Mouse (Mus musculus) MEL (cell line): ENCODE data around the gene Mea1. TPM values are rescaled to one million over a fixed set of nuclear protein-coding genes. Genes with fewer than 3 reads are reported as not detected.

ENCODE experiments used
- DNase-seq: peaks from one replicate; pipeline ENCODE4 v3.0.0; 2011; ENCODE audit warnings: low read depth, low spot score
- H3K27ac ChIP-seq: 2 replicates; pipeline ENCODE4 v1.5.1; 2012; ENCODE audit warnings: low read depth, mild to moderate bottlenecking, control low read depth, low read length, moderate library complexity; ENCODE audit not compliant: control insufficient read depth
- H3K27me3 ChIP-seq, 2 experiments: fragments of 150-350 bp in 1 of 2; sonication (generic) in 1 of 2; 2 replicates each; pipeline ENCODE4 v1.6.1; 2012; ENCODE audit warnings: low read length in 2 of 2, mild to moderate bottlenecking in 2 of 2, improper control_type of control experiment in 1 of 2, moderate library complexity in 1 of 2; ENCODE audit not compliant: insufficient read depth in 2 of 2, control insufficient read depth in 1 of 2
- H3K36me3 ChIP-seq, 2 experiments: 2 replicates each; pipeline ENCODE4 v1.6.1; 2012 to 2014; ENCODE audit warnings: low read length in 2 of 2, improper control_type of control experiment in 1 of 2, inconsistent platforms in 1 of 2, mild to moderate bottlenecking in 1 of 2; ENCODE audit not compliant: insufficient read depth in 2 of 2, control insufficient read depth in 1 of 2
- H3K4me1 ChIP-seq, 2 experiments: fragments of 150-350 bp in 1 of 2; sonication (generic) in 1 of 2; 2 replicates each; pipeline ENCODE4 v1.6.1; 2012; ENCODE audit warnings: low read length in 2 of 2, improper control_type of control experiment in 1 of 2, mild to moderate bottlenecking in 1 of 2; ENCODE audit not compliant: insufficient read depth in 2 of 2, control insufficient read depth in 1 of 2
- H3K4me3 ChIP-seq, 2 experiments: fragments of 150-350 bp in 1 of 2; sonication (generic) in 1 of 2; 2 replicates each; pipeline ENCODE4 v1.5.1; 2012; ENCODE audit warnings: low read depth in 2 of 2, low read length in 2 of 2, mild to moderate bottlenecking in 2 of 2, moderate library complexity in 2 of 2, control low read depth in 1 of 2, improper control_type of control experiment in 1 of 2; ENCODE audit not compliant: control insufficient read depth in 1 of 2, insufficient read depth in 1 of 2
- H3K79me2 ChIP-seq: 2 replicates; pipeline ENCODE4 v1.6.1; 2012; ENCODE audit warnings: mild to moderate bottlenecking, low read length, moderate library complexity; ENCODE audit not compliant: control insufficient read depth, poor library complexity, insufficient read depth
- H3K9ac ChIP-seq: 2 replicates; pipeline ENCODE4 v1.6.1; 2012; ENCODE audit warnings: low read depth, mild to moderate bottlenecking, control low read depth, low read length, moderate library complexity; ENCODE audit not compliant: control insufficient read depth, poor library complexity, severe bottlenecking
- H3K9me3 ChIP-seq: fragments of 150-350 bp; sonication (generic); replicated peaks from 2 replicates; pipeline ENCODE4 v1.6.1; 2012; ENCODE audit warnings: mild to moderate bottlenecking, low read length, improper control_type of control experiment, moderate library complexity; ENCODE audit not compliant: insufficient read depth
- BHLHE40 ChIP-seq: IDR thresholded peaks from 2 replicates; pipeline ENCODE4 v1.6.1; 2012; ENCODE audit warnings: low read depth, mild to moderate bottlenecking, inconsistent platforms, low read length, improper control_type of control experiment, borderline replicate concordance
- CHD1 ChIP-seq: IDR thresholded peaks from 2 replicates; pipeline ENCODE4 v1.6.1; 2012; ENCODE audit warnings: low read depth, mild to moderate bottlenecking, inconsistent platforms, low read length, improper control_type of control experiment
- CHD2 ChIP-seq: IDR thresholded peaks from 2 replicates; pipeline ENCODE4 v1.6.1; 2011; ENCODE audit warnings: low read length, improper control_type of control experiment
- CTCF ChIP-seq, 3 experiments: IDR thresholded peaks in 2 of 3; conservative IDR thresholded peaks in 1 of 3; 2 replicates each; pipeline ENCODE4 v1.5.1; 2011 to 2012; ENCODE audit warnings: low read length in 3 of 3, low read depth in 2 of 3, mild to moderate bottlenecking in 2 of 3, improper control_type of control experiment in 1 of 3, inconsistent platforms in 1 of 3, mixed read lengths in 1 of 3, moderate library complexity in 1 of 3; ENCODE audit not compliant: control insufficient read depth in 1 of 3, insufficient read depth in 1 of 3, poor library complexity in 1 of 3, severe bottlenecking in 1 of 3
- E2F4 ChIP-seq: IDR thresholded peaks from 2 replicates; pipeline ENCODE4 v1.6.1; 2011; ENCODE audit warnings: low read depth, low read length, improper control_type of control experiment, borderline replicate concordance
- ELF1 ChIP-seq: IDR thresholded peaks from 2 replicates; pipeline ENCODE4 v1.6.1; 2014; ENCODE audit warnings: low read depth, mild to moderate bottlenecking, inconsistent platforms, low read length, improper control_type of control experiment, moderate library complexity
- EP300 ChIP-seq, 2 experiments: IDR thresholded peaks; 2 replicates each; pipeline ENCODE4 v1.6.1; 2011; ENCODE audit warnings: improper control_type of control experiment in 2 of 2, low read length in 2 of 2, low read depth in 1 of 2, mild to moderate bottlenecking in 1 of 2
- ETS1 ChIP-seq: IDR thresholded peaks from 2 replicates; pipeline ENCODE4 v1.6.1; 2012; ENCODE audit warnings: low read depth, mild to moderate bottlenecking, inconsistent platforms, low read length, improper control_type of control experiment, moderate library complexity
- GABPA ChIP-seq: IDR thresholded peaks from 2 replicates; pipeline ENCODE4 v1.6.1; 2012; ENCODE audit warnings: low read depth, mild to moderate bottlenecking, inconsistent platforms, low read length, improper control_type of control experiment, moderate library complexity
- GATA1 ChIP-seq: IDR thresholded peaks from 2 replicates; pipeline ENCODE4 v1.6.1; 2011; ENCODE audit warnings: low read depth, low read length, improper control_type of control experiment
- HCFC1 ChIP-seq: IDR thresholded peaks from 2 replicates; pipeline ENCODE4 v1.6.1; 2012; ENCODE audit warnings: low read depth, mild to moderate bottlenecking, inconsistent platforms, low read length, improper control_type of control experiment, moderate library complexity
- JUND ChIP-seq: IDR thresholded peaks from 2 replicates; pipeline ENCODE4 v1.6.1; 2011; ENCODE audit warnings: low read depth, mild to moderate bottlenecking, improper control_type of control experiment, low read length
- KAT2A ChIP-seq: conservative IDR thresholded peaks from 2 replicates; pipeline ENCODE4 v1.6.1; 2012; ENCODE audit warnings: low read depth, low read length, improper control_type of control experiment, inconsistent platforms
- MAFK ChIP-seq: IDR thresholded peaks from 2 replicates; pipeline ENCODE4 v1.6.1; 2011; ENCODE audit warnings: low read depth, mild to moderate bottlenecking, low read length, improper control_type of control experiment, borderline replicate concordance
- MAX ChIP-seq: IDR thresholded peaks from 2 replicates; pipeline ENCODE4 v1.6.1; 2011; ENCODE audit warnings: low read length, improper control_type of control experiment
- MAZ ChIP-seq: IDR thresholded peaks from 2 replicates; pipeline ENCODE4 v1.6.1; 2012; ENCODE audit warnings: low read depth, mild to moderate bottlenecking, inconsistent platforms, low read length, improper control_type of control experiment
- MEF2A ChIP-seq: IDR thresholded peaks from 2 replicates; pipeline ENCODE4 v1.6.1; 2014; ENCODE audit warnings: low read depth, mild to moderate bottlenecking, inconsistent platforms, low read length, improper control_type of control experiment; ENCODE audit not compliant: poor library complexity, insufficient replicate concordance, severe bottlenecking; ENCODE audit errors: extremely low read depth
- MXI1 ChIP-seq: IDR thresholded peaks from 2 replicates; pipeline ENCODE4 v1.6.1; 2011; ENCODE audit warnings: mild to moderate bottlenecking, low read depth, low read length, improper control_type of control experiment
- MYB ChIP-seq: IDR thresholded peaks from 2 replicates; pipeline ENCODE4 v1.6.1; 2011; ENCODE audit warnings: mild to moderate bottlenecking, low read depth, low read length, improper control_type of control experiment
- MYC ChIP-seq: IDR thresholded peaks from 2 replicates; pipeline ENCODE4 v1.6.1; 2011; ENCODE audit warnings: low read depth, mild to moderate bottlenecking, low read length, improper control_type of control experiment, moderate library complexity
- NELFE ChIP-seq: IDR thresholded peaks from 2 replicates; pipeline ENCODE4 v1.6.1; 2011; ENCODE audit warnings: low read depth, low read length, improper control_type of control experiment
- NRF1 ChIP-seq: IDR thresholded peaks from 2 replicates; pipeline ENCODE4 v1.6.1; 2014; ENCODE audit warnings: low read depth, mild to moderate bottlenecking, inconsistent platforms, low read length, improper control_type of control experiment, moderate library complexity; ENCODE audit not compliant: poor library complexity, insufficient read depth, severe bottlenecking
- POLR2A ChIP-seq, 2 experiments: IDR thresholded peaks; 2 replicates each; pipeline ENCODE4 v1.6.1; 2011 to 2012; ENCODE audit warnings: low read length in 2 of 2, mild to moderate bottlenecking in 2 of 2, control low read depth in 1 of 2, improper control_type of control experiment in 1 of 2, low read depth in 1 of 2, moderate library complexity in 1 of 2; ENCODE audit not compliant: control insufficient read depth in 1 of 2, insufficient read depth in 1 of 2, poor library complexity in 1 of 2
- POLR2AphosphoS2 ChIP-seq: IDR thresholded peaks from 2 replicates; pipeline ENCODE4 v1.6.1; 2011; ENCODE audit warnings: low read length, improper control_type of control experiment
- POLR2AphosphoS5 ChIP-seq: IDR thresholded peaks from 2 replicates; pipeline ENCODE4 v1.6.1; 2012; ENCODE audit warnings: low read depth, borderline replicate concordance, mild to moderate bottlenecking, inconsistent platforms, low read length, moderate library complexity, mixed read lengths
- RAD21 ChIP-seq: IDR thresholded peaks from 2 replicates; pipeline ENCODE4 v1.6.1; 2011; ENCODE audit warnings: mild to moderate bottlenecking, low read depth, low read length, improper control_type of control experiment
- SIN3A ChIP-seq: IDR thresholded peaks from 2 replicates; pipeline ENCODE4 v1.6.1; 2012; ENCODE audit warnings: low read length, improper control_type of control experiment, inconsistent platforms
- SMC3 ChIP-seq: IDR thresholded peaks from 2 replicates; pipeline ENCODE4 v1.6.1; 2011; ENCODE audit warnings: low read depth, low read length, improper control_type of control experiment
- TAL1 ChIP-seq: IDR thresholded peaks from 2 replicates; pipeline ENCODE4 v1.6.1; 2012; ENCODE audit warnings: mild to moderate bottlenecking, inconsistent platforms, low read length, moderate library complexity, mixed read lengths
- TBP ChIP-seq: IDR thresholded peaks from 2 replicates; pipeline ENCODE4 v1.8.0; 2011; ENCODE audit warnings: low read depth, low read length, improper control_type of control experiment
- TCF12 ChIP-seq: IDR thresholded peaks from 2 replicates; pipeline ENCODE4 v1.6.1; 2014; ENCODE audit warnings: low read depth, mild to moderate bottlenecking, inconsistent platforms, low read length, improper control_type of control experiment, moderate library complexity
- UBTF ChIP-seq: IDR thresholded peaks from 2 replicates; pipeline ENCODE4 v1.6.1; 2012; ENCODE audit warnings: low read depth, mild to moderate bottlenecking, inconsistent platforms, low read length, improper control_type of control experiment, moderate library complexity, borderline replicate concordance; ENCODE audit not compliant: insufficient read depth
- USF1 ChIP-seq: IDR thresholded peaks from 2 replicates; pipeline ENCODE4 v1.6.1; 2014; ENCODE audit warnings: low read depth, mild to moderate bottlenecking, inconsistent platforms, low read length, improper control_type of control experiment, moderate library complexity
- USF2 ChIP-seq, 2 experiments: IDR thresholded peaks; 2 replicates each; pipeline ENCODE4 v1.6.1; 2011 to 2012; ENCODE audit warnings: improper control_type of control experiment in 2 of 2, low read length in 2 of 2, borderline replicate concordance in 1 of 2, inconsistent platforms in 1 of 2, low read depth in 1 of 2, mild to moderate bottlenecking in 1 of 2; ENCODE audit not compliant: insufficient read depth in 1 of 2
- ZC3H11A ChIP-seq: IDR thresholded peaks from 2 replicates; pipeline ENCODE4 v1.6.1; 2012; ENCODE audit warnings: low read depth, mild to moderate bottlenecking, inconsistent platforms, low read length, improper control_type of control experiment
- ZKSCAN1 ChIP-seq: IDR thresholded peaks from 2 replicates; pipeline ENCODE4 v1.6.1; 2012; ENCODE audit warnings: low read depth, mild to moderate bottlenecking, inconsistent platforms, low read length, improper control_type of control experiment, moderate library complexity
- ZMIZ1 ChIP-seq: IDR thresholded peaks from 2 replicates; pipeline ENCODE4 v1.6.1; 2012; ENCODE audit warnings: low read depth, mild to moderate bottlenecking, inconsistent platforms, low read length, improper control_type of control experiment, moderate library complexity
- ZNF384 ChIP-seq: IDR thresholded peaks from 2 replicates; pipeline ENCODE4 v1.6.1; 2012; ENCODE audit warnings: low read depth, mild to moderate bottlenecking, inconsistent platforms, low read length, improper control_type of control experiment
- polyA plus RNA-seq, 2 experiments: library from polyadenylated mRNA; stranded (reverse) in 1 of 2; unstranded in 1 of 2; fragments of >175 nt in 1 of 2; fragments of >200 nt in 1 of 2; gene quantifications; 2 replicates each; pipeline versions ENCODE4 v1.2.1 to v1.2.4; 2012; ENCODE audit warnings: low replicate concordance in 2 of 2, low read depth in 1 of 2; ENCODE audit not compliant: insufficient read length in 2 of 2, insufficient read depth in 1 of 2, missing spikeins in 1 of 2
- total RNA-seq: library from RNA; depleted of rRNA; stranded (reverse); fragments of 300-350 nt; gene quantifications from 2 replicates; pipeline ENCODE4 v1.2.3, GENCODE M21; 2012

Mea1 gene
- total and polyA plus RNA-seq, 3 experiments = 84.0 to 124 TPM; not detected in 1

GRCm38 (mm10) chr17:46712442-46712841, 33.8 kb downstream of the Mea1 start:
- Histone ChIP-seq H3K4me3 (peak overlapping the region; percentile 84 to 99), H3K9me3 (no peaks in the 10 kb centered on the region), H3K36me3 (peaks cover 4 to 6% of the 10 kb centered on the region in 2 experiments), H3K27ac (peak overlapping the region; percentile 70), H3K9ac (peak overlapping the region; percentile 99), H3K79me2 (peaks cover 21% of the 10 kb centered on the region), H3K4me1 (peaks cover 0 to 16% of the 10 kb centered on the region in 2 experiments; a peak in 2 of 4 replicates), H3K27me3 (no peaks in the 10 kb centered on the region)
- peak; percentile 64 for DNase-seq
- TF ChIP-seq BHLHE40 (peak; percentile 98), GATA1 (peak; percentile 69), ELF1 (no peak), TAL1 (no peak), MAX (peak; percentile 30; the same call in 1 of the 2 replicates), MXI1 (peak; percentile 76), POLR2AphosphoS5 (no peak), TBP (0 out of 2 replicates have a peak, but pooled peaks have one; percentile 24), POLR2A (IDR thresholded peaks at IDR 0.05; ENCODE audit: control insufficient read depth in 1 of 2, insufficient read depth in 1 of 2, low read depth in 1 of 2, low read length in 2 of 2, poor library complexity in 1 of 2) (no peak), MAZ (no peak), EP300 (IDR thresholded peaks at IDR 0.05; ENCODE audit: low read depth in 1 of 2, low read length in 2 of 2) (peak in 1 of 2 experiments; percentile 57; a peak in 1 of 4 replicates), HCFC1 (no peak), CTCF (IDR thresholded peaks at IDR 0.05 in 2 of 3, conservative IDR thresholded peaks at IDR 0.05 in 1 of 3; ENCODE audit: control insufficient read depth in 1 of 3, insufficient read depth in 1 of 3, low read depth in 2 of 3, low read length in 3 of 3, poor library complexity in 1 of 3, severe bottlenecking in 1 of 3) (no peak), MEF2A (no peak), UBTF (no peak), ZC3H11A (no peak), ZNF384 (no peak), TCF12 (no peak), E2F4 (no peak), ZKSCAN1 (no peak), CHD1 (no peak), MYB (peak; percentile 60), NELFE (no peak), MAFK (no peak), CHD2 (no peak), SMC3 (no peak), ETS1 (no peak), USF2 (IDR thresholded peaks at IDR 0.05; ENCODE audit: borderline replicate concordance in 1 of 2, insufficient read depth in 1 of 2, low read depth in 1 of 2, low read length in 2 of 2) (no peak), KAT2A (no peak), GABPA (no peak), SIN3A (peak; percentile 81), JUND (no peak), USF1 (no peak), MYC (0 out of 2 replicates have a peak, but pooled peaks have one; percentile 63), NRF1 (no peak), ZMIZ1 (no peak), RAD21 (no peak), POLR2AphosphoS2 (no peak)
